Mouse (Mus musculus) midbrain, embryonic 11.5 days (tissue): ENCODE measurements around the gene Chrd. TPM values are rescaled to one million over a fixed set of nuclear protein-coding genes. Genes with fewer than 3 reads are reported as not detected.

Experiments used
- ATAC-seq: fragments of 200-750 bp; cut with Nextera tagmentation; 2 replicates; pipeline ENCODE4 v1.8.0; 2017; ENCODE audit warnings: moderate TSS enrichment, moderate library complexity; ENCODE audit not compliant: low FRiP score
- DNase-seq: peaks from one replicate; pipeline ENCODE4 v3.0.0; 2015; ENCODE audit warnings: low spot score; ENCODE audit errors: missing footprints
- H3K27ac ChIP-seq: fragments of 300-500 bp; sonication (generic); 2 replicates; pipeline ENCODE4 v1.5.1; 2014; ENCODE audit warnings: low read depth, low read length
- H3K27me3 ChIP-seq: fragments of 300-500 bp; sonication (generic); 2 replicates; pipeline ENCODE4 v1.6.1; 2014; ENCODE audit warnings: mild to moderate bottlenecking, low read length, moderate library complexity, mixed read lengths; ENCODE audit not compliant: control insufficient read depth, insufficient read depth
- H3K36me3 ChIP-seq: fragments of 300-500 bp; sonication (generic); 2 replicates; pipeline ENCODE4 v1.6.1; 2014; ENCODE audit warnings: mild to moderate bottlenecking, low read length, moderate library complexity, mixed read lengths; ENCODE audit not compliant: control insufficient read depth, insufficient read depth
- H3K4me1 ChIP-seq: fragments of 300-500 bp; sonication (generic); 2 replicates; pipeline ENCODE4 v1.6.1; 2014; ENCODE audit warnings: low read length; ENCODE audit not compliant: control insufficient read depth, insufficient read depth
- H3K4me2 ChIP-seq: fragments of 300-500 bp; sonication (generic); 2 replicates; pipeline ENCODE4 v1.6.1; 2014; ENCODE audit warnings: mild to moderate bottlenecking, moderate library complexity
- H3K4me3 ChIP-seq: fragments of 300-500 bp; sonication (generic); 2 replicates; pipeline ENCODE4 v1.5.1; 2014; ENCODE audit warnings: low read depth, low read length
- H3K9ac ChIP-seq: fragments of 300-500 bp; sonication (generic); 2 replicates; pipeline ENCODE4 v1.6.1; 2014; ENCODE audit warnings: low read length
- H3K9me3 ChIP-seq: fragments of 300-500 bp; sonication (generic); 2 replicates; pipeline ENCODE4 v1.6.1; 2016; ENCODE audit warnings: low read length; ENCODE audit not compliant: control insufficient read depth
- WGBS: fragments of 180-500 bp; shearing (Covaris S2); extraction: QIAGEN DNeasy Blood & Tissue Kit; methylation state at CpG from one replicate; pipeline ENCODE4 v1.1.7; 2014; 5-methylcytosine and 5-hydroxymethylcytosine counted together
- polyA plus RNA-seq: library from polyadenylated mRNA; unstranded; fragments of >200 nt; fragmentation: Nextera tagmentation; extraction: Ambion mirVana; gene quantifications from 2 replicates; pipeline ENCODE4 v1.2.1, GENCODE M21; 2014

Chrd gene
- polyA plus RNA-seq = 2.6 and 2.7 TPM in 2 replicates

DNA sequence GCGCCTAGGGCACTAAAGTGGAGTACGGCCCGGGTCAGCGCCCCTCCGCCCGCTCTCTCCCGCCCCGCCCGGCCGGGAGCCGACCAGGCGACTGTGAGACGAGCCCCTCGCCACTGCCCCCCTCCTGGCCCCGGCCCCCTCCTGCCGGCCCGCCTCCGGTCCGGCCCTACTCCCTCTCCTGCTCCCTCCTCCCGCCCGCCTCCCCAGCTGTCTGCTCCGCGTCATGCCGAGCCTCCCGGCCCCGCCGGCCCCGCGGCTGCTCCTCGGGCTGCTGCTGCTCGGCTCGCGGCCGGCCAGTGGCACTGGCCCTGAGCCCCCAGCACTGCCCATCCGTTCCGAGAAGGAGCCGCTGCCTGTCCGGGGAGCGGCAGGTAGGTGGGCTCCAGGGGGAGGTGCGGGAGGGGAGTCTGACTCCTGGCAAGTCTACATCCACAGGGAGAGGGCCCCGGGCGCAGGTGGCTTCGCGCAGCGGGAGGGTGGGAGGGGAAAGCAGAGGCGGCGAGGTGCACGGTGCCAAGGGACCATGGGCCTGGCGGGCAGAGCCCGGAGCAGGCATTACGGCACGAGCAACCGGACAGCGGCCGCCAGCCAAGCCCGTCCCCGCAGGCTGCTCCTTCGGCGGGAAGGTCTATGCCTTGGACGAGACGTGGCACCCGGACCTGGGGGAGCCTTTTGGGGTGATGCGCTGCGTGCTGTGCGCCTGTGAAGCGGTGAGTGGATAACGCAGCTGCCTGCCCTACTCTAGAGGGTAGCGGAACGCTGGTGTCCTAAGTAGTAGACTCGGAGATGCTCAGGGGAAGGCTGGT is at the start of gene Chrd:
TSS of gene Chrd (plus strand) at position 203 of the 806 bp plus-strand sequence.
- DNase-seq (peak; percentile 95), ATAC-seq (peak; percentile 90)
- under 1% methylated on average over 62 of the region's 70 CpGs for WGBS
- Histone ChIP-seq H3K9ac (peak within 1 kb of the TSS; percentile 80), H3K27me3 (peaks cover 27% of the 10 kb centered on the region), H3K36me3 (no peaks in the 10 kb centered on the region), H3K4me1 (peaks cover 18% of the 10 kb centered on the region), H3K9me3 (no peaks in the 10 kb centered on the region), H3K27ac (peak within 1 kb of the TSS; percentile 61), H3K4me2 (peak within 1 kb of the TSS; percentile 98), H3K4me3 (peak within 1 kb of the TSS; percentile 63)

DNA sequence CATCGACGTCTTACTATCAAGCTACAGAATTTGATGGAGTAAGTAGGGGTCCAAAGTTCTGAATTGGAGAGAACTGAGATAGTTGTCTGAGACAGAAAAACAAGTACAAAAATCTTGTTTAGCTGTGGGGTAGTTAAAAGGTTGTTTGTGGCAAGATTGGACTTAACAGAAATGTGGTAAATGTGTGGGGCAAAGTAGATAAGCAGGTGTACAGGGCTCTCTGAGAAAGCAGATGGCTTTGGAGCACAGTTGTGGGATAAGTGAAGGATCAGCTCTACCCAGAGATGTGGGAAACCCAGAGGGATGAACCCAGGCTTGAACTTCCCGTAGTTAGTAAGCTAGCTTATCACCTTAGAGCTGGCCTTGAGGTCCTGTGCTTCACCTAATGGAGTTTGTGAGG is 42.2 kb upstream of the Chrd start:
- ATAC-seq = no peak
- H3K4me2 ChIP-seq = no peak overlapping the region
- H3K4me3 ChIP-seq = no peak overlapping the region
- peaks cover 37% of the 10 kb centered on the region for H3K36me3 ChIP-seq
- WGBS = 95% methylated on average over 3 of the region's 3 CpGs
- H3K4me1 ChIP-seq = peaks cover 18% of the 10 kb centered on the region
- H3K9ac ChIP-seq = no peak overlapping the region
- H3K27ac ChIP-seq = no peak overlapping the region
- no peak for DNase-seq
- no peaks in the 10 kb centered on the region for H3K27me3 ChIP-seq
- H3K9me3 ChIP-seq = no peaks in the 10 kb centered on the region

DNA sequence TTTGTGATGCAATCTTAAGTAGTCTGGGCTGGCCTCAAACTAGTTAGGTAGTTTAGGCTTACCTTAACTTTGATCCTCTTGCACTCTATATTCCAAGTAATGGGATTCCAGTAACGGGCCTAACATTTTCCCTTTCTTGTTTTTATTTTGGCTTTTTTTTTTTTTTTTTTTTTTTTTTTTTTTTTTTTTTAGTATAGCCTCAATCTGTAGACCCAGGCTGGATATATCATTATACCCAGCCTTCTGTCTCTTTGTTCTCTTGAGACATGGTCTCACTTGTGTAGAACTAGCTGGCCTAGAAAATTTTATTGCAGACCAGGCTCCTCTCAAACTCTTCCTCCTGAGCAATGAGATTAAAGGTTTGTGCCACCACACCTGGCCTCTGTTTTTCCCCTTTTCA is 41.3 kb upstream of the Chrd start:
- Histone ChIP-seq H3K27me3 (no peaks in the 10 kb centered on the region), H3K36me3 (peaks cover 29% of the 10 kb centered on the region), H3K4me2 (no peak overlapping the region), H3K9ac (no peak overlapping the region), H3K4me1 (peaks cover 25% of the 10 kb centered on the region), H3K27ac (no peak overlapping the region), H3K4me3 (no peak overlapping the region), H3K9me3 (no peaks in the 10 kb centered on the region)
- DNase-seq = no peak
- WGBS = 100% methylated on average over 1 of the region's 1 CpGs
- ATAC-seq = no peak

DNA sequence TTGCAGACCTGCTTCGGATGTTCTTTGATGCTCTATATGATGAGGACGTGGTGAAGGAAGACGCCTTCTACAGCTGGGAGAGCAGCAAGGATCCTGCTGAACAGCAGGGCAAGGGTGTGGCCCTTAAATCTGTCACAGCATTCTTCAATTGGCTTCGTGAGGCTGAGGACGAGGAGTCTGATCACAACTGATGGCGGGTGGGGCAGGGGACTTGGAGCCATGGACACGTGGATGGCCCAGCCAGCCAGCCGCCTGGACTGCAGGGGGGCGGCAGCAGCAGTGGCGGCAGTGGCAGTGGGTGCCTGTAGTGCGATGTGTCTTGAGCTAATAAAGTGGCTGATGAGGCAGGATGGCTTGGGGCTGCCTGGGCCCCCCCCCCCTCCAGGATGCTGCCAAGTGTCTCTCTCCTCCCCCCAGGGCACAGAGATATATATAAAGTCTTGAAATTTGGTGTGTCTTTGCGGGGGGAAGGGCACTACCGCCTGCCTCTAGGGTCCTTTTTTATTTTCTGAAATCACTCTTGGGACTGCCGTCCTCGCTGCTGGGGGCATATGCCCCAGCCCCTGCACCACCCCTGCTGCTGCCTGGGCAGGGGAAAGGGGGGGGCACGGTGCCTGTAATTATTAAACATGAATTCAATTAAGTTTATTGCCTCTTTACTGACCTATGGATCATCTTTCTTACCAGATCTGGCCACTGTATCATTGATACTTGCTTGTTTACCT is 40.5 kb upstream of the Chrd start:
- no peak overlapping the region for H3K9ac ChIP-seq
- H3K9me3 ChIP-seq = no peaks in the 10 kb centered on the region
- no peaks in the 10 kb centered on the region for H3K27me3 ChIP-seq
- 51% methylated on average over 16 of the region's 16 CpGs for WGBS
- H3K4me3 ChIP-seq = no peak overlapping the region
- no peak for ATAC-seq
- H3K27ac ChIP-seq = no peak overlapping the region
- DNase-seq = no peak
- H3K4me2 ChIP-seq = no peak overlapping the region
- H3K36me3 ChIP-seq = peaks cover 21% of the 10 kb centered on the region
- H3K4me1 ChIP-seq = peaks cover 27% of the 10 kb centered on the region

DNA sequence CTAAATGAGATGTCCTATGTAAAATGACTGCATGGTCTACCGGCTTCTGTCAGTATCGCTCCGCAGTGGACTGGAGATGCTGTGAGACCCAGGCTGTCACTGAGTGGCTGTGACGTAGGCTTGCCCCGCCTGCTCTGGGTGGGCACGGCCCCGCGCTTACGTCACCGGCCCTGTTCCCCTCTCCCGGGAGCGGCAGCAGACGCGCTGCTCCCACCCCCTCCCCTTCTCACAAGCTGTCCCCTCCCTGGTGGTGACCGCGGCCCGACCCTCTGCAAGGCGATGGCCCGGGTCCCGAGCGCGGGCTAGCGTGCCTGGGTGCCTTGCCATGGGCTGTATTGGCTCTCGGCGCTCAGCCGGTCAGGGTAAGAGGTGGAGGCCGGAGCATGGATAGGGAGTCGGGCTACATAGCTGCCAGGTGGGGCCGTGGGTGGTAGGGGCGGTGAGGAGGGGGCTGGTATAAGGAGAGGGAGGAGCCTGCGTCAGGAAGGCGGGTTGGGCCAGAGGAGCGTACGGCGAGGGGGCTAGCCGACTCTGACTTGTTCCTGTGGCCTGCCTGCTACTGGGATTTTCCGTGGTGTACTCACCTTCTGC is 39.7 kb upstream of the Chrd start, which contains the start of gene Fam131a:
TSS of gene Fam131a (plus strand) at position 131 of the 591 bp plus-strand sequence.
- Histone ChIP-seq H3K36me3 (peaks cover 17% of the 10 kb centered on the region), H3K9me3 (no peaks in the 10 kb centered on the region), H3K4me1 (peaks cover 27% of the 10 kb centered on the region), H3K9ac (peak within 1 kb of the TSS; percentile 67), H3K27ac (peak within 1 kb of the TSS; percentile 73), H3K4me3 (peak within 1 kb of the TSS; percentile 53), H3K4me2 (peak within 1 kb of the TSS; percentile 63), H3K27me3 (no peaks in the 10 kb centered on the region)
- ATAC-seq (peak; percentile 93), DNase-seq (peak; percentile 99)
- 0% methylated on average over 37 of the region's 37 CpGs for WGBS

DNA sequence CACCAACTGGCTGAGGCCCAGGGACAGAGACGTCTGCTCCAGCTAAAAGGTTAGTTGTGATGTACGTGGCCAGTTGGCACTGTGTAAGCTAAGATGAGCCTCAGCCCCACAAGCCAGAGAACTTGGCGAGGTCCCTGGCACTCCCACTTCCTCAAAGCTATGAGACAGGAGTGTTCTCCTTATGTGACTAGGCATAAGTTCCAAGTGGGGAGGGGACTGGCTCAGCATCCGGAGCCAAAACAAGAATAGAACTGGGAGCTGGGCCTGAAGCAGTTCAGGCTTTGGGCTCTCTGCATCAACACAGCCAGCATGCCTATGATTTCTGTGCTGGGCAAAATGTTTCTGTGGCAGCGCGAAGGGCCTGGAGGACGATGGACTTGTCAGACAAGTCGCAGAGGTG is 38.1 kb upstream of the Chrd start:
- Histone ChIP-seq H3K27me3 (no peaks in the 10 kb centered on the region), H3K9ac (no peak overlapping the region), H3K9me3 (no peaks in the 10 kb centered on the region), H3K4me3 (no peak overlapping the region), H3K36me3 (peaks cover 2% of the 10 kb centered on the region; the same call in 1 of the 2 replicates), H3K27ac (no peak overlapping the region), H3K4me2 (no peak overlapping the region), H3K4me1 (peaks cover 27% of the 10 kb centered on the region)
- ATAC-seq (no peak), DNase-seq (no peak)
- WGBS = 76% methylated on average over 8 of the region's 8 CpGs

DNA sequence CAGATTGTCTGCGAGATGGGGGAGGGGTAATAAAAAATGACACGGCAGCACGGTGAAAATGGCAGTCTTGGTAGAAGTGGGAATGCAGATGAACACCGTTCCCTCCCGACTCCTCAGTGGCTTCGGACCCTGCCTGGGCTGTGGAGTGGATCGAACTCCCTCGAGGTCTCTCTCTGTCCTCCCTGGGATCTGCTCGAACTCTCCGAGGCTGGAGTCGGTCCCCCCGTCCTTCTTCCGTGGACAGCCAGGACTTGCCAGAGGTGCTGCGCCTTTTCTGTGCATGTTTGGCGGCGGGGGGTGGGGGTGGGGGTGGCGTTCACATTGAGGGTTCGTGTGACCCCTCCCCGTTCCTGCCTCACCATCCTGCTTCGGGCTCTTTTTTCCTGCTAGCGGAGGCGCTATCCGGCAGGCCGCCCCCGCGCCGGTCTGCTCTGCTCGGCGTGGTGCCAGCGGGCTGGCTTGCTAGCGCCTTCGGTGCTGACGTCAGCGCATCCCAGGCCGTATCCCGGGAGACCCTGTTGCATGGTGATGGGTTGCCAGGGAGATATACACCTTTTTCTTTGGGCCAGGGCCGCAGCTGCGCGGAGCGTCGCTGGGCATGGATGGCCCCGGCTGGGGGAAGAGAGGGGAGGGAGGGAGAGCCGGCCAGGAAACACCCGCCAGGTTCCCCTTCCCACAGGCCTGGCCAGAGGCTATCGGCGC is 37.2 kb upstream of the Chrd start:
- Histone ChIP-seq H3K27ac (peak overlapping the region; percentile 48; the same call in 1 of the 2 replicates), H3K27me3 (no peaks in the 10 kb centered on the region), H3K9ac (peak overlapping the region; percentile 59), H3K9me3 (no peaks in the 10 kb centered on the region), H3K4me3 (peak overlapping the region; percentile 22), H3K4me2 (peak overlapping the region; percentile 65), H3K36me3 (no peaks in the 10 kb centered on the region), H3K4me1 (peaks cover 29% of the 10 kb centered on the region)
- 1% methylated on average over 46 of the region's 46 CpGs for WGBS
- ATAC-seq (peak; percentile 79), DNase-seq (peak; percentile 98)

DNA sequence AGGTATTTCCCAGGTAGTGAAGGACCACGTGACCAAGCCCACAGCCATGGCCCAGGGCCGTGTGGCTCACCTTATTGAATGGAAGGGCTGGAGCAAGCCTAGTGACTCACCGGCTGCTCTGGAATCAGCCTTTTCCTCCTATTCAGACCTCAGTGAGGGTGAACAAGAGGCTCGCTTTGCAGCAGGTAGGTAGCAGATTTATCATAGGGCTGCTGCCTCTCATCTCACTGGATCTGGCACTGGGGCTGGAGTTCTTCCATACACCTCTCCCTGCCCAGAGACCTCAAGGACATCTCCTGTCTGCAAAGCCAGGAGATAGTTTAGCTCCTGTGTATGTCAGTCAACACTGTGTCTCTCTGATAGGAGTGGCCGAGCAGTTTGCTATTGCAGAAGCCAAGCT is 33.7 kb upstream of the Chrd start:
- 76% methylated on average over 5 of the region's 5 CpGs for WGBS
- H3K4me1 ChIP-seq = peaks cover 35% of the 10 kb centered on the region
- DNase-seq = no peak

More for the DNA sequence above, 33.7 kb upstream of the Chrd start:
- Histone ChIP-seq H3K4me3 (no peak overlapping the region), H3K4me2 (no peak overlapping the region), H3K36me3 (no peaks in the 10 kb centered on the region), H3K9ac (no peak overlapping the region), H3K27ac (no peak overlapping the region), H3K27me3 (no peaks in the 10 kb centered on the region), H3K9me3 (no peaks in the 10 kb centered on the region)
- no peak for ATAC-seq
